Mouse (Mus musculus) activated CD4-positive, CD25-positive, alpha-beta regulatory T cell, adult 4 months (primary cell): ENCODE measurements around the gene Gm13283. TPM values are rescaled to one million over a fixed set of nuclear protein-coding genes. Genes with fewer than 3 reads are reported as not detected.
"Not testable (repeated sequence)": the region's sequence is repeated elsewhere in the genome, so short reads cannot be mapped to it uniquely, and the experiment has no call there.

ENCODE experiments used
- ATAC-seq: one replicate; pipeline ENCODE4 v1.8.0; 2017
- polyA plus RNA-seq, 2 experiments: library from polyadenylated mRNA; unstranded; fragments of 100-300 nt; shearing (Covaris generic); gene quantifications; one replicate each; pipeline ENCODE4 v1.2.1; 2017

Gene Gm13283
- polyA plus RNA-seq, 2 experiments from 2014 or later, result 0.37 TPM; not detected in 1

DNA sequence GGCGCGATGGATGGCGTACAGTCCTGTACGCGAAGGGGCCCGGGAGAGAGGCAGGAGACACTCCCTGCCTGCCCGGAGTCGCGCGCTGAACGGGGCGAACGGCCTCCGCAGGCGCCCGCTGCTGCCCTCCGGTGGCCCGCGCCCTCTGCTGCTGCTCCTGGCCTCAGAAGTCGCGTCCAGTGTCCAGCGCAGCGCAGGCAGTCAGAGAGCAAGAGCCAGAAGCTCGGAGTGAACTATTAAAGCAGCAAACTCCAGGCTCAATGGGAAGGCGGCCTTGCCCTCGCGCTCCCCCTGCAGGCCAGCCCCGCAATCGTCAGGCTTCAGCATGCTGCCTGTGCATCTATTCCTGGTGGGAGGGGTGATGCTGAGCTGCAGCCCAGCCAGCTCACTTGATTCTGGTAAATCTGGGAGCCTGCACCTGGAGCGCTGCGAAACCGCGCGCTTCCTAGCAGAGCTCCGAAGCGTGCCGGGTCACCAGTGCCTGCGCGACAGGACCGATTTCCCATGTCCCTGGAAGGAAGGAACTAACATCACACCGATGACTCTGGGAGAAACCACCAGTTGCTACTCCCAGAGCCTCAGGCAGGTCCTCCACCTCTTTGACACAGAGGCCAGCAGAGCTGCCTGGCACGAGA is 3.6 kb downstream of the Gm13283 start:
- not testable (repeated sequence) for ATAC-seq

DNA sequence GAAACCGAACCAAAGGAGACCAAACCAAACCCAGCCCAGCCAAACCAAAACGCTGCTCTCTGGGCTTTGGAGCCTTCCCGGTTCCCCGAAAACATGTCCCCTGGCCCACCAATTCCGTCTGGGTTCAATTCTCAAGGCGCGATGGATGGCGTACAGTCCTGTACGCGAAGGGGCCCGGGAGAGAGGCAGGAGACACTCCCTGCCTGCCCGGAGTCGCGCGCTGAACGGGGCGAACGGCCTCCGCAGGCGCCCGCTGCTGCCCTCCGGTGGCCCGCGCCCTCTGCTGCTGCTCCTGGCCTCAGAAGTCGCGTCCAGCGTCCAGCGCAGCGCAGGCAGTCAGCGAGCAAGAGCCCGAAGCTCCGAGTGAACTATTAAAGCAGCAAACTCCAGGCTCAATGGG is 13.6 kb downstream of the Gm13283 start, which contains the start of gene Gm13290:
Gm13290 (plus strand) TSS at position 301 of the 400 bp plus-strand sequence.
- ATAC-seq, result not testable (repeated sequence)

DNA sequence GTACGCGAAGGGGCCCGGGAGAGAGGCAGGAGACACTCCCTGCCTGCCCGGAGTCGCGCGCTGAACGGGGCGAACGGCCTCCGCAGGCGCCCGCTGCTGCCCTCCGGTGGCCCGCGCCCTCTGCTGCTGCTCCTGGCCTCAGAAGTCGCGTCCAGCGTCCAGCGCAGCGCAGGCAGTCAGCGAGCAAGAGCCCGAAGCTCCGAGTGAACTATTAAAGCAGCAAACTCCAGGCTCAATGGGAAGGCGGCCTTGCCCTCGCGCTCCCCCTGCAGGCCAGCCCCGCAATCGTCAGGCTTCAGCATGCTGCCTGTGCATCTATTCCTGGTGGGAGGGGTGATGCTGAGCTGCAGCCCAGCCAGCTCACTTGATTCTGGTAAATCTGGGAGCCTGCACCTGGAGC is 16.7 kb downstream of the Gm13283 start, which contains the start of gene Gm13289:
Gm13289 (plus strand) TSS at position 301 of the 400 bp plus-strand sequence.
- not testable (repeated sequence) for ATAC-seq

DNA sequence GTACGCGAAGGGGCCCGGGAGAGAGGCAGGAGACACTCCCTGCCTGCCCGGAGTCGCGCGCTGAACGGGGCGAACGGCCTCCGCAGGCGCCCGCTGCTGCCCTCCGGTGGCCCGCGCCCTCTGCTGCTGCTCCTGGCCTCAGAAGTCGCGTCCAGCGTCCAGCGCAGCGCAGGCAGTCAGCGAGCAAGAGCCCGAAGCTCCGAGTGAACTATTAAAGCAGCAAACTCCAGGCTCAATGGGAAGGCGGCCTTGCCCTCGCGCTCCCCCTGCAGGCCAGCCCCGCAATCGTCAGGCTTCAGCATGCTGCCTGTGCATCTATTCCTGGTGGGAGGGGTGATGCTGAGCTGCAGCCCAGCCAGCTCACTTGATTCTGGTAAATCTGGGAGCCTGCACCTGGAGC is 19.6 kb downstream of the Gm13283 start, which contains the start of gene Gm13272:
Gm13272 (plus strand) TSS at position 301 of the 400 bp plus-strand sequence.
- ATAC-seq, result not testable (repeated sequence)

DNA sequence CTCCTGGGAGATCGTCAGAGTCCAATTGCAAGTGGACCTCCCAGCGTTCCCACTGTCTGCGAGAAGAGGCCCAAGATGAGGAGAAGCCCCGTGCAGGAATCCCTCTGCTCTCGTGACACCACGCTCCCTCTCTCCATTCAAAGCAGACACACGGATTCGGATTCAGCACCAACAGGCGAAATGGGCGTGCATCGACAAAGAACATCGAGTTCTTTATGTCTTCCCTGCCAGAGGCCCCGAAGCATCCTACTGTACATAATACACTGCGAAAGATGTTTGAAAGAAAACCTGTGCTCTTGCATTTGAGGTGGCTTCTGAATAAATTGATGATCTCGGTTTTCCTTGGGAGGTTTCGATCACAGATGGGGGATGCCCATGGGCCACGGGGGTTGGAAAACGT is 20.4 kb downstream of the Gm13283 start:
- ATAC-seq, result not testable (repeated sequence)

DNA sequence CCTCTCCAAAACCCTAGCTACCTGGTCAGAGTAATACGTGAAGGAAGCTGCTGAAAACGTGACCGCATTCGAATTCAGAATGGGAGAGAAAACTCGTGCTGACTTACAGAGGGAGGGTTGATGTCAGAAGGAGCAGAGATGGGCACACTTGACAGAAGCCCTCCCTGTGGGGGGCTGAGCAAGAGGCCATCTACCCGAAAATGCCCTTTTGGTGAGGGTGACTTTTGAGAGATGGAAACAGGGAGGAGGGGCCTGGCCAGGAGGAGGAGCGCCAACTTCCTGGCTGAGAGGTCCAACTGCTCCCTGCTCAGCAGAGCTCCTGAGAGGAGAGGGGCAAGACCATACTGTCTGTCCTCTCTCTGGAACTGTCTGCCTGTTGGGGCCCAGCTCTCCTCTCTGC is 21.9 kb downstream of the Gm13283 start, which contains the start of gene Ifnz:
Ifnz (plus strand) TSS at position 301 of the 400 bp plus-strand sequence.
- ATAC-seq, result not testable (repeated sequence)

DNA sequence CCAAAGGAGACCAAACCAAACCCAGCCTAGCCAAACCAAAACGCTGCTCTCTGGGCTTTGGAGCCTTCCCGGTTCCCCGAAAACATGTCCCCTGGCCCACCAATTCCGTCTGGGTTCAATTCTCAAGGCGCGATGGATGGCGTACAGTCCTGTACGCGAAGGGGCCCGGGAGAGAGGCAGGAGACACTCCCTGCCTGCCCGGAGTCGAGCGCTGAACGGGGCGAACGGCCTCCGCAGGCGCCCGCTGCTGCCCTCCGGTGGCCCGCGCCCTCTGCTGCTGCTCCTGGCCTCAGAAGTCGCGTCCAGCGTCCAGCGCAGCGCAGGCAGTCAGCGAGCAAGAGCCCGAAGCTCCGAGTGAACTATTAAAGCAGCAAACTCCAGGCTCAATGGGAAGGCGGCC is 22.4 kb downstream of the Gm13283 start:
- ATAC-seq, result not testable (repeated sequence)

DNA sequence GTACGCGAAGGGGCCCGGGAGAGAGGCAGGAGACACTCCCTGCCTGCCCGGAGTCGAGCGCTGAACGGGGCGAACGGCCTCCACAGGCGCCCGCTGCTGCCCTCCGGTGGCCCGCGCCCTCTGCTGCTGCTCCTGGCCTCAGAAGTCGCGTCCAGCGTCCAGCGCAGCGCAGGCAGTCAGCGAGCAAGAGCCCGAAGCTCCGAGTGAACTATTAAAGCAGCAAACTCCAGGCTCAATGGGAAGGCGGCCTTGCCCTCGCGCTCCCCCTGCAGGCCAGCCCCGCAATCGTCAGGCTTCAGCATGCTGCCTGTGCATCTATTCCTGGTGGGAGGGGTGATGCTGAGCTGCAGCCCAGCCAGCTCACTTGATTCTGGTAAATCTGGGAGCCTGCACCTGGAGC is 25.5 kb downstream of the Gm13283 start, which contains the start of gene Gm13276:
Gm13276 (plus strand) TSS at position 301 of the 400 bp plus-strand sequence.
- ATAC-seq, result not testable (repeated sequence)

DNA sequence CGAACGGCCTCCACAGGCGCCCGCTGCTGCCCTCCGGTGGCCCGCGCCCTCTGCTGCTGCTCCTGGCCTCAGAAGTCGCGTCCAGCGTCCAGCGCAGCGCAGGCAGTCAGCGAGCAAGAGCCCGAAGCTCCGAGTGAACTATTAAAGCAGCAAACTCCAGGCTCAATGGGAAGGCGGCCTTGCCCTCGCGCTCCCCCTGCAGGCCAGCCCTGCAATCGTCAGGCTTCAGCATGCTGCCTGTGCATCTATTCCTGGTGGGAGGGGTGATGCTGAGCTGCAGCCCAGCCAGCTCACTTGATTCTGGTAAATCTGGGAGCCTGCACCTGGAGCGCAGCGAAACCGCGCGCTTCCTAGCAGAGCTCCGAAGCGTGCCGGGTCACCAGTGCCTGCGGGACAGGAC is 28.5 kb downstream of the Gm13283 start, which contains the start of gene Gm13277:
Gm13277 (plus strand) TSS at position 231 of the 400 bp plus-strand sequence.
- ATAC-seq, result not testable (repeated sequence)

DNA sequence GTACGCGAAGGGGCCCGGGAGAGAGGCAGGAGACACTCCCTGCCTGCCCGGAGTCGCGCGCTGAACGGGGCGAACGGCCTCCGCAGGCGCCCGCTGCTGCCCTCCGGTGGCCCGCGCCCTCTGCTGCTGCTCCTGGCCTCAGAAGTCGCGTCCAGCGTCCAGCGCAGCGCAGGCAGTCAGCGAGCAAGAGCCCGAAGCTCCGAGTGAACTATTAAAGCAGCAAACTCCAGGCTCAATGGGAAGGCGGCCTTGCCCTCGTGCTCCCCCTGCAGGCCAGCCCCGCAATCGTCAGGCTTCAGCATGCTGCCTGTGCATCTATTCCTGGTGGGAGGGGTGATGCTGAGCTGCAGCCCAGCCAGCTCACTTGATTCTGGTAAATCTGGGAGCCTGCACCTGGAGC is 31.3 kb downstream of the Gm13283 start, which contains the start of gene Gm13278:
Gm13278 (plus strand) TSS at position 301 of the 400 bp plus-strand sequence.
- not testable (repeated sequence) for ATAC-seq

DNA sequence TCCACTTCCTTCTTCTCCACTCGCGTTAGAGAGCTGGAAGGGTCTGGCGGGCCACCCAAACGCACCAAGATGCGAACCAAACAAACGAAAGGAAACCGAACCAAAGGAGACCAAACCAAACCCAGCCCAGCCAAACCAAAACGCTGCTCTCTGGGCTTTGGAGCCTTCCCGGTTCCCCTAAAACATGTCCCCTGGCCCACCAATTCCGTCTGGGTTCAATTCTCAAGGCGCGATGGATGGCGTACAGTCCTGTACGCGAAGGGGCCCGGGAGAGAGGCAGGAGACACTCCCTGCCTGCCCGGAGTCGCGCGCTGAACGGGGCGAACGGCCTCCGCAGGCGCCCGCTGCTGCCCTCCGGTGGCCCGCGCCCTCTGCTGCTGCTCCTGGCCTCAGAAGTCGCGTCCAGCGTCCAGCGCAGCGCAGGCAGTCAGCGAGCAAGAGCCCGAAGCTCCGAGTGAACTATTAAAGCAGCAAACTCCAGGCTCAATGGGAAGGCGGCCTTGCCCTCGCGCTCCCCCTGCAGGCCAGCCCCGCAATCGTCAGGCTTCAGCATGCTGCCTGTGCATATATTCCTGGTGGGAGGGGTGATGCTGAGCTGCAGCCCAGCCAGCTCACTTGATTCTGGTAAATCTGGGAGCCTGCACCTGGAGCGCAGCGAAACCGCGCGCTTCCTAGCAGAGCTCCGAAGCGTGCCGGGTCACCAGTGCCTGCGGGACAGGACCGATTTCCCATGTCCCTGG is 34.2 kb downstream of the Gm13283 start, which contains the start of gene Gm13275:
Gm13275 (plus strand) TSS at position 552 of the 740 bp plus-strand sequence.
- not testable (repeated sequence) for ATAC-seq

DNA sequence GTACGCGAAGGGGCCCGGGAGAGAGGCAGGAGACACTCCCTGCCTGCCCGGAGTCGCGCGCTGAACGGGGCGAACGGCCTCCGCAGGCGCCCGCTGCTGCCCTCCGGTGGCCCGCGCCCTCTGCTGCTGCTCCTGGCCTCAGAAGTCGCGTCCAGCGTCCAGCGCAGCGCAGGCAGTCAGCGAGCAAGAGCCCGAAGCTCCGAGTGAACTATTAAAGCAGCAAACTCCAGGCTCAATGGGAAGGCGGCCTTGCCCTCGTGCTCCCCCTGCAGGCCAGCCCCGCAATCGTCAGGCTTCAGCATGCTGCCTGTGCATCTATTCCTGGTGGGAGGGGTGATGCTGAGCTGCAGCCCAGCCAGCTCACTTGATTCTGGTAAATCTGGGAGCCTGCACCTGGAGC is 37.2 kb downstream of the Gm13283 start, which contains the start of gene Gm13279:
Gm13279 (plus strand) TSS at position 301 of the 400 bp plus-strand sequence.
- not testable (repeated sequence) for ATAC-seq

DNA sequence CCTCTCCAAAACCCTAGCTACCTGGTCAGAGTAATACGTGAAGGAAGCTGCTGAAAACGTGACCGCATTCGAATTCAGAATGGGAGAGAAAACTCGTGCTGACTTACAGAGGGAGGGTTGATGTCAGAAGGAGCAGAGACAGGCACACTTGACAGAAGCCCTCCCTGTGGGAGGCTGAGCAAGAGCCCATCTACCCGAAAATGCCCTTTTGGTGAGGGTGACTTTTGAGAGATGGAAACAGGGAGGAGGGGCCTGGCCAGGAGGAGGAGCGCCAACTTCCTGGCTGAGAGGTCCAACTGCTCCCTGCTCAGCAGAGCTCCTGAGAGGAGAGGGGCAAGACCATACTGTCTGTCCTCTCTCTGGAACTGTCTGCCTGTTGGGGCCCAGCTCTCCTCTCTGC is 39.4 kb downstream of the Gm13283 start, which contains the start of gene Gm13285:
Gm13285 (plus strand) TSS at position 301 of the 400 bp plus-strand sequence.
- not testable (repeated sequence) for ATAC-seq

DNA sequence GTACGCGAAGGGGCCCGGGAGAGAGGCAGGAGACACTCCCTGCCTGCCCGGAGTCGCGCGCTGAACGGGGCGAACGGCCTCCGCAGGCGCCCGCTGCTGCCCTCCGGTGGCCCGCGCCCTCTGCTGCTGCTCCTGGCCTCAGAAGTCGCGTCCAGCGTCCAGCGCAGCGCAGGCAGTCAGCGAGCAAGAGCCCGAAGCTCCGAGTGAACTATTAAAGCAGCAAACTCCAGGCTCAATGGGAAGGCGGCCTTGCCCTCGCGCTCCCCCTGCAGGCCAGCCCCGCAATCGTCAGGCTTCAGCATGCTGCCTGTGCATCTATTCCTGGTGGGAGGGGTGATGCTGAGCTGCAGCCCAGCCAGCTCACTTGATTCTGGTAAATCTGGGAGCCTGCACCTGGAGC is 43.0 kb downstream of the Gm13283 start, which contains the start of gene Gm13287:
Gm13287 (plus strand) TSS at position 301 of the 400 bp plus-strand sequence.
- ATAC-seq, result not testable (repeated sequence)

DNA sequence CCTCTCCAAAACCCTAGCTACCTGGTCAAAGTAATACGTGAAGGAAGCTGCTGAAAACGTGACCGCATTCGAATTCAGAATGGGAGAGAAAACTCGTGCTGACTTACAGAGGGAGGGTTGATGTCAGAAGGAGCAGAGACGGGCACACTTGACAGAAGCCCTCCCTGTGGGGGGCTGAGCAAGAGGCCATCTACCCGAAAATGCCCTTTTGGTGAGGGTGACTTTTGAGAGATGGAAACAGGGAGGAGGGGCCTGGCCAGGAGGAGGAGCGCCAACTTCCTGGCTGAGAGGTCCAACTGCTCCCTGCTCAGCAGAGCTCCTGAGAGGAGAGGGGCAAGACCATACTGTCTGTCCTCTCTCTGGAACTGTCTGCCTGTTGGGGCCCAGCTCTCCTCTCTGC is 45.3 kb downstream of the Gm13283 start, which contains the start of gene Gm13288:
Gm13288 (plus strand) TSS at position 301 of the 400 bp plus-strand sequence.
- not testable (repeated sequence) for ATAC-seq

DNA sequence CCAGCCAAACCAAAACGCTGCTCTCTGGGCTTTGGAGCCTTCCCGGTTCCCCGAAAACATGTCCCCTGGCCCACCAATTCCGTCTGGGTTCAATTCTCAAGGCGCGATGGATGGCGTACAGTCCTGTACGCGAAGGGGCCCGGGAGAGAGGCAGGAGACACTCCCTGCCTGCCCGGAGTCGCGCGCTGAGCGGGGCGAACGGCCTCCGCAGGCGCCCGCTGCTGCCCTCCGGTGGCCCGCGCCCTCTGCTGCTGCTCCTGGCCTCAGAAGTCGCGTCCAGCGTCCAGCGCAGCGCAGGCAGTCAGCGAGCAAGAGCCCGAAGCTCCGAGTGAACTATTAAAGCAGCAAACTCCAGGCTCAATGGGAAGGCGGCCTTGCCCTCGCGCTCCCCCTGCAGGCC is 45.8 kb downstream of the Gm13283 start:
- not testable (repeated sequence) for ATAC-seq

Other genes starting within 250 kb of the Gm13283 start
- not detected for gene Ifnb1, start 237.3 kb upstream of the Gm13283 start, polyA plus RNA-seq
- not detected for gene Ifna15, start 201.9 kb upstream of the Gm13283 start, polyA plus RNA-seq
- not detected for gene Ifna14, start 188.3 kb upstream of the Gm13283 start, polyA plus RNA-seq
- not detected for gene Ifna9, start 167.7 kb upstream of the Gm13283 start, polyA plus RNA-seq
- not detected for gene Ifna12, start 156.7 kb upstream of the Gm13283 start, polyA plus RNA-seq
- not detected for gene C87499, start 125.7 kb upstream of the Gm13283 start, polyA plus RNA-seq
- not detected for gene Ifna13, start 115.7 kb upstream of the Gm13283 start, polyA plus RNA-seq
- not detected for gene Ifna16, start 83.2 kb upstream of the Gm13283 start, polyA plus RNA-seq
- gene Ifna2, start 76.2 kb upstream of the Gm13283 start, polyA plus RNA-seq, result not detected
- not detected for gene Ifnab, start 68.8 kb upstream of the Gm13283 start, polyA plus RNA-seq
- gene Gm26566, start 38.3 kb upstream of the Gm13283 start, polyA plus RNA-seq, result not detected
- gene Klhl9, start 37.7 kb upstream of the Gm13283 start, polyA plus RNA-seq, result 10 to 100 TPM; 31.9 to 33.2 TPM
- gene Gm13271, start 5.3 kb upstream of the Gm13283 start, polyA plus RNA-seq, result not detected
- gene Gm13290, start 13.7 kb downstream of the Gm13283 start, polyA plus RNA-seq, result not detected
- not detected for gene Gm13289, start 16.8 kb downstream of the Gm13283 start, polyA plus RNA-seq
- gene Gm13272, start 19.7 kb downstream of the Gm13283 start, polyA plus RNA-seq, result not detected
- not detected for gene Ifnz, start 22.0 kb downstream of the Gm13283 start, polyA plus RNA-seq
- not detected for gene Gm13276, start 25.6 kb downstream of the Gm13283 start, polyA plus RNA-seq
- not detected for gene Gm13277, start 28.5 kb downstream of the Gm13283 start, polyA plus RNA-seq
- not detected for gene Gm13278, start 31.4 kb downstream of the Gm13283 start, polyA plus RNA-seq
- gene Gm13275, start 34.4 kb downstream of the Gm13283 start, polyA plus RNA-seq, result not detected
- gene Gm13279, start 37.3 kb downstream of the Gm13283 start, polyA plus RNA-seq, result not detected
- gene Gm13285, start 39.5 kb downstream of the Gm13283 start, polyA plus RNA-seq, result under 1 TPM in 1 of 2 experiments, not detected in 1; 0.38 TPM
- not detected for gene Gm13287, start 43.1 kb downstream of the Gm13283 start, polyA plus RNA-seq
- gene Gm13288, start 45.4 kb downstream of the Gm13283 start, polyA plus RNA-seq, result not detected
- not detected for gene Ifna7, start 56.1 kb downstream of the Gm13283 start, polyA plus RNA-seq
- not detected for gene Ifna11, start 59.8 kb downstream of the Gm13283 start, polyA plus RNA-seq
- gene Ifna6, start 67.3 kb downstream of the Gm13283 start, polyA plus RNA-seq, result not detected
- not detected for gene Ifna5, start 75.4 kb downstream of the Gm13283 start, polyA plus RNA-seq
- gene Ifna4, start 81.7 kb downstream of the Gm13283 start, polyA plus RNA-seq, result not detected
- not detected for gene Ifna1, start 90.0 kb downstream of the Gm13283 start, polyA plus RNA-seq
- gene Ifne, start 120.1 kb downstream of the Gm13283 start, polyA plus RNA-seq, result not detected